ENCODE assay signal across 14 mouse cellular contexts in the genomic region with DNA sequence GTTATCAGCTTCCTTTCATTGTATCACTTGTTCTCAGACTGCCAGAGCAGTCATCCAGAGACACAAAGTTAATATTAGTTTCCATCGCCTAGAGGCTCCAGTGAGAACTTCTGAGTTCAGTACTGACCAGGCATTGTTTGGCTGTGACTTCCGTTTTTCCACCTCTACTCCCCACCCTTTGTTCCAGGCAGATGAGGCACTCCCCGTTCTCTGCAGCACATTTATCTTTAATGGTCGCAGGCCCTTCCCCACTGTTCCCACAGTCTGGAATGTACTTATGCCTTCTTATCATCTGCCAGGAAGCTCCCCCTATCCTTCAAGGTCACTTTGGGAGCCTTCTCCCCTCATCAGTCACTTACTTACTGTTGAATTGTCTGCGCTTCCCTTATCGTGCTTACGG.
DNase-seq lines count a peak whose midpoint lies in the region; ATAC-seq and TF ChIP-seq lines count a peak whose summit lies in the region.
"Had no signal": no experiment of that assay in that cellular context is flagged by ENCODE, and none has a peak within 500 bp of the region (broad histone marks: within the 10 kb centered on the region; RNA-seq: fewer than 3 reads in every experiment).

No protein-coding gene starts in this region.

- peak overlapping the region; percentile 51; the same call in 1 of the 2 replicates for H3K27ac ChIP-seq in kidney, embryonic 14.5 days (ENCODE audit: low read depth, low read length)
- H3K27ac ChIP-seq in cortical plate, adult 2 months (ENCODE audit: insufficient read depth, low read length): peak overlapping the region; percentile 13; the same call in 1 of the 2 replicates
- H3K27ac ChIP-seq in intestine, postnatal 0 days (ENCODE audit: low read depth, low read length): no peak overlapping the region; the same call in 1 of the 2 replicates
- H3K27ac ChIP-seq in layer of hippocampus, adult 2 months: no peak overlapping the region
- no peak overlapping the region for H3K27ac ChIP-seq in midbrain, embryonic 10.5 days (replicated peaks)
- H3K27ac ChIP-seq: macrophage had no signal

- TF ChIP-seq CTCF in cortical plate, adult 2 months (IDR thresholded peaks at IDR 0.05; ENCODE audit: extremely low read depth, insufficient read depth, low read length): no peak
- 0 out of 2 replicates have a peak, but pooled peaks have one; percentile 17 for TF ChIP-seq CTCF in intestine, postnatal 0 days (IDR thresholded peaks at IDR 0.05; ENCODE audit: low read depth)
- no peak for TF ChIP-seq CTCF in layer of hippocampus, adult 2 months (conservative IDR thresholded peaks at IDR 0.05)

- no peak for DNase-seq in kidney, adult 11 months
- DNase-seq in lung, postnatal 25 days (ENCODE audit: low spot score): peak; percentile 82
- DNase-seq in layer of hippocampus, adult 2 months (ENCODE audit: low spot score in 2 of 2): no peak
- no peak for DNase-seq in adrenal gland, postnatal 4 days (ENCODE audit: low spot score in 2 of 2)
- DNase-seq in midbrain, embryonic 10.5 days (ENCODE audit: low spot score): no peak
- DNase-seq: cerebellum, adult 11-12 months; gastrocnemius, postnatal 25 days; thymus, postnatal 25 days had no signal

- no peak overlapping the region for H3K4me3 ChIP-seq in kidney, embryonic 14.5 days (ENCODE audit: low read length)
- H3K4me3 ChIP-seq in cortical plate, adult 2 months (ENCODE audit: insufficient read depth, low read length): no peak overlapping the region
- no peak overlapping the region for H3K4me3 ChIP-seq in intestine, postnatal 0 days (ENCODE audit: low read depth, low read length)
- no peak overlapping the region for H3K4me3 ChIP-seq in layer of hippocampus, adult 2 months
- H3K4me3 ChIP-seq in midbrain, embryonic 10.5 days: no peak overlapping the region
- H3K4me3 ChIP-seq: erythroblast, embryonic 14.5 days had no signal

- no peak overlapping the region for H3K9ac ChIP-seq in kidney, embryonic 14.5 days (ENCODE audit: low read depth, low read length)
- no peak overlapping the region for H3K9ac ChIP-seq in intestine, postnatal 0 days (ENCODE audit: low read depth, low read length)

- no peaks in the 10 kb centered on the region for H3K36me3 ChIP-seq in kidney, embryonic 14.5 days (ENCODE audit: control insufficient read depth, insufficient read depth, low read length)
- no peaks in the 10 kb centered on the region for H3K36me3 ChIP-seq in intestine, postnatal 0 days (ENCODE audit: control insufficient read depth, insufficient read depth)
- no peaks in the 10 kb centered on the region for H3K36me3 ChIP-seq in midbrain, embryonic 10.5 days

- H3K4me2 ChIP-seq in kidney, embryonic 14.5 days (replicated peaks; ENCODE audit: low read depth, low read length): no peak overlapping the region
- H3K4me2 ChIP-seq in intestine, postnatal 0 days (replicated peaks; ENCODE audit: low read depth): peak overlapping the region; percentile 40

- H3K27me3 ChIP-seq in kidney, embryonic 14.5 days (ENCODE audit: control insufficient read depth, insufficient read depth, low read length): no peaks in the 10 kb centered on the region
- H3K27me3 ChIP-seq in intestine, postnatal 0 days (replicated peaks; ENCODE audit: control insufficient read depth, insufficient read depth, low read length): no peaks in the 10 kb centered on the region
- no peaks in the 10 kb centered on the region for H3K27me3 ChIP-seq in midbrain, embryonic 10.5 days (ENCODE audit: low read depth, poor library complexity, severe bottlenecking)
- H3K27me3 ChIP-seq: CH12.LX had no signal

- TF ChIP-seq POLR2A in cortical plate, adult 2 months (IDR thresholded peaks at IDR 0.05; ENCODE audit: extremely low read depth, insufficient read depth, low read length): no peak

- WGBS in kidney, embryonic 14.5 days: 34% methylated on average over 7 of the region's 7 CpGs
- WGBS in intestine, postnatal 0 days: 24% methylated on average over 7 of the region's 7 CpGs
- WGBS in midbrain, embryonic 10.5 days: 76% methylated on average over 7 of the region's 7 CpGs

- H3K9me3 ChIP-seq in kidney, embryonic 14.5 days (ENCODE audit: control insufficient read depth, low read length): no peaks in the 10 kb centered on the region
- H3K9me3 ChIP-seq in intestine, postnatal 0 days (ENCODE audit: control insufficient read depth): no peaks in the 10 kb centered on the region
- no peaks in the 10 kb centered on the region for H3K9me3 ChIP-seq in midbrain, embryonic 10.5 days (replicated peaks)

- ATAC-seq in kidney, embryonic 14.5 days (ENCODE audit: low FRiP score, low TSS enrichment): peak; percentile 24; the same call in 1 of the 2 replicates
- peak; percentile 88 for ATAC-seq in intestine, postnatal 0 days

- H3K4me1 ChIP-seq in kidney, embryonic 14.5 days (ENCODE audit: control insufficient read depth, insufficient read depth, low read length): peaks cover 29% of the 10 kb centered on the region; the same call in 1 of the 2 replicates
- H3K4me1 ChIP-seq in cortical plate, adult 2 months (ENCODE audit: control insufficient read depth, insufficient read depth, low read length): peaks cover 2% of the 10 kb centered on the region; the same call in 1 of the 2 replicates
- peaks cover 18% of the 10 kb centered on the region; the same call in 1 of the 2 replicates for H3K4me1 ChIP-seq in intestine, postnatal 0 days (replicated peaks; ENCODE audit: control insufficient read depth, insufficient read depth, low read length)
- peaks cover 23% of the 10 kb centered on the region for H3K4me1 ChIP-seq in midbrain, embryonic 10.5 days

Comparison
In these comparisons a context has a peak if more than half of its experiments do, and no peak if none do; other contexts are left out.
1. H3K27ac ChIP-seq: peak in kidney, embryonic 14.5 days (single experiment) and cortical plate, adult 2 months (single experiment); none in intestine, postnatal 0 days (single experiment), layer of hippocampus, adult 2 months (single experiment) and midbrain, embryonic 10.5 days (single experiment).